Mouse (Mus musculus) retina, embryonic 14.5 days (tissue): Measurements from ENCODE around the gene Gadd45g.

Experiments
- DNase-seq: peaks from one replicate; pipeline ENCODE4 v3.0.0-alpha.2; 2015; ENCODE audit warnings: low spot score

Gene Gadd45g

GRCm38 (mm10) chr13:51885594-51885993 lies 39.1 kb downstream of the Gadd45g start:
- DNase-seq: no peak

- no peak for DNase-seq
Measured at GRCm38 (mm10) chr13:51886085-51886484, 39.6 kb downstream of the Gadd45g start.

DNA sequence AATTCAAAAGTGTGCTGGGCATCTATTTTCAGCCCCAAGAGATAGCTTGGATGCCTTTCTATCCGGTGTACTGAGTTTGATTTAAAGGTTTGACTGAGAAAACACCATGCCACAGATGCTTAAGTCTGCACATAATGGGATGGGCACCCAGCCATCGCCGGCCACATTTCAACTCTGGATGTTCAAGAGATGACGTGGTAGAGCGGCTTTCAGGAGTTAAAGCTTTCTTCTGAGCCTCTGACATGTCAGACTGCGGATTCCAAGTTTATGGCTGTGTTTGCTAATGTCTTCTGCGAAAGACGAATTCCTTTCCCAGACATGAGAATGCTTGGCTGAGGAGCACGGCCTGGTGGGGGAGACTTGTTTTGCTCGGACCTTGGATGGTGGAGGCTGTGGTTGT lies 40.2 kb downstream of the Gadd45g start:
- DNase-seq: no peak

DNA sequence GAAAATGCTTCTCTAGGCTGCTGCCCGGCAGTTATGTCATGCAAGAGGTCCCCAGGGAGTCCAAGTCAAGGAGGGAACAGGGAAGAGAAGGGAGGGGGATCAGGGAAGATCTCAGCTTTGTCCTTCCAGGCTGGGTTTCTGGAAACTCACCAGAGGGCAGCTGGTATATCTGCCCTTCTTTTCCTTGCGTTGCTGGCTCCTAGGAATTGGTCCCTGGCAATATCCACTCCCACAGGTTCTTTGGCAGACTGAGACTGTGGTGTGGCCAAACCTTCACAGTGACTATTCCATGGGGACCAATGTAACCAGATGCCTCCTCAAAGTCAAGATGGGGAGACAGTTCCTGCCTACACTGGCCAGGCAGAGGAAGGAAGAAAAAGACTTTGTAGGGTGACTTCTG lies 41.9 kb downstream of the Gadd45g start:
- DNase-seq: no peak

DNA sequence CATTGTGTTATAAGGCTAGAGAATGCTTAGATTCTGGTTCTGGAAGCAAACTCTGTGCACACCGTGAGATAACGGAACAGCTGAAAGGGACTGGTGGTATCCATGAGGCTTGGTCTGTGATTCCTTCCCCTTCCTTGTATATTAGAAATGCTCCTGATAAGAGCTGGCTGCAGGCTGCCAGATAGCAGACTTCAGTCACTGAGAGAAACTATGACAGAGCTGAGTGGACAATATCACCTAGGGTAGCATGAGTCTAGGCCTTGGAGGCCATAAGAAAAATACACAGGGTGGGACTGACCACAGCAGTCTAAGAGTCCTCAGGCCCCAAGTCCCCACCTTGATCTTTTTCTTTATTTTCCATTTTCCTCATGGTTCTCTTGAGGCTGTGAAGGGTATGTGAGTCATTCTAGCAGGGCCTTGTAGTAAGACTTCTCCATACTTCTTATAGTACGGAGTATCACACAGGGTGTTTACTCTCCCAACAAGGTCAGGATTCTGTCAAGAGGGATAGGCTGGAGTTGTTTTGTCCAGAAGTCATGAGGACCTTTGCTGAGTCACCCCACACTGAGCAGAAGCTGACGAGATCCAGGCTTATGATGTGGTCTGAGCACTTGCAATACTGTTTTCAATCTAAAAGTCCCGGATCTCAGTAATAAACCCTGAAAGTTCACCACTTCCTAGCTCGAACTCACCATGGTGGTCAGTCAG lies 45.5 kb downstream of the Gadd45g start:
- no peak for DNase-seq

GRCm38 (mm10) chr13:51897579-51897978 lies 51.1 kb downstream of the Gadd45g start:
- DNase-seq: no peak
